Mouse (Mus musculus) heart, postnatal 0 days (tissue): ENCODE measurements at regions not wholly inside any gene's neighbourhood (a gene's known extent, or its start where the extent isn't known, plus 50 kb on each side); places are given as distances from the start of the nearest gene placed in this dataset.

ENCODE experiments used
- CTCF ChIP-seq: IDR thresholded peaks from 2 replicates; pipeline ENCODE4 v1.5.1; 2016; ENCODE audit warnings: antibody characterized with exemption, control low read depth, low read depth
- EP300 ChIP-seq: IDR thresholded peaks from 2 replicates; pipeline ENCODE4 v1.6.1; 2016; ENCODE audit warnings: antibody characterized with exemption, low read depth

DNA sequence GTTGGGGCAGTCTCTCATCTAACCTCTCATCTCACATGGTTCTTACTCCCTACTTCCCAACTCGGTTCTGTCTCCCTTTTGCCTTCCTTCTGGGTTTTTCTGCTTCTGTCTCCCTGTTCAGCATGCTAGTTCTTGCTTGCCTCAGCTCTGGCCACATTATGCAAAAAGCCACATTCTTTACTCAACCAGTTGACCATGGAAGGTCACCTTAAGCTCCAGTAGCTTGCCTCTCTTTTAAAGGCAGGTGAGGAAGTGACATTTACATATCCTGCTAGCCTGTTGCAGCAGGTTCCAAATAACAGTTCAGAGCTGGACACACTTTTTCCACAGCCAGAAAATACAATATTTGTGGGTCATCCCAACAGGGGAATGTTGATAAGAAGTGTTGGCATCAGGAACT is 732.4 kb downstream of the Rps29 start:
- no peak for TF ChIP-seq EP300
- TF ChIP-seq CTCF, result no peak
